Mouse (Mus musculus): ENCODE measurements around the gene Myo9b.
"Not testable (repeated sequence)": the region's sequence is repeated elsewhere in the genome, so short reads cannot be mapped to it uniquely, and the experiment has no call there.

The Myo9b gene

DNA sequence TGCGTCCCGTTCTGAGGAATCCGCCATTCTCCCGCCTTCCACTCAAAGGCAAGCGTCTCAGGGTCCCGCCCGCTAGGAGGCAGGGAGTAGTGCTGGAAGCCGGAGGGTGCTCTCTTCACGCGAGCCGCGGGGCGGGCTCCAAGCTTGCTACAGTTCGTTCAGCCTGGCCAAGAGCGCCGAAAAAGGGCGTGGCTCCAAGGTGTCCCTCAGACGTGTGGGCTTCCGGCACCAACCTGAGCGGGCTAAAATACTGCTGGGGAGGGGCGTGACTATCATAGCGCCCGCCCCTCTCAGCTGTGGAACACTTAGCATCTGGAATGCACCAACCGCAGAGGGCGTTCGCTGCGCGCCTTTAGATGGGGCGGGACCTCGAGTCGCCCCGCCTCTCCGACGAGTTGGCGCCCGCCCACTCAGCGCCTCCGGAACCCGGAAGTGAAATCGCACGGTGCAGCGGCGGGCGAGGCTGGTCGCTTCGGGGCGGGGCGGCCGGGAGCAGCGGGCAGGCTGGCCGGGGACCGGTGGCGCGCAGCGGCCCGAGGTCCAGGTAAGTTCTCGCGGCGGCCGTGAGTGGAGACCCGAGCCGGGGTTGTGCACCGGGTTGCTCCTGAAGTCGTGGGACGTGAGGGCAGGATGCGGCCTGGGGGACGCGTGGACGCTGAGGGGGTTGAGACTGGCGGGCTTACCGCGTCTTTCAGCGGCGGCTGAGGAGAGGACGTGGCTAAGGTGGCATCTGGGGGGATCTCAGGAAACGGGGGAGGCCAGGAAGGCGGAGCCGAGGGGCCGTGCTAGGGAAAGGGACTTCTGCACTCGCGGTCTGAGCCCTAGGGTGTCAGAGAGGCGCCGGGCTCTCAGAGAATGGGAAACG is at the start of gene Myo9b, which contains the start of gene Haus8:
Gene Myo9b (plus strand): TSS at position 429 of the 865 bp plus-strand sequence.
Gene Haus8 (minus strand): TSS at position 649 of the 865 bp plus-strand sequence.
- peak; percentile 99 for DNase-seq (ENCODE audit: low spot score)

DNA sequence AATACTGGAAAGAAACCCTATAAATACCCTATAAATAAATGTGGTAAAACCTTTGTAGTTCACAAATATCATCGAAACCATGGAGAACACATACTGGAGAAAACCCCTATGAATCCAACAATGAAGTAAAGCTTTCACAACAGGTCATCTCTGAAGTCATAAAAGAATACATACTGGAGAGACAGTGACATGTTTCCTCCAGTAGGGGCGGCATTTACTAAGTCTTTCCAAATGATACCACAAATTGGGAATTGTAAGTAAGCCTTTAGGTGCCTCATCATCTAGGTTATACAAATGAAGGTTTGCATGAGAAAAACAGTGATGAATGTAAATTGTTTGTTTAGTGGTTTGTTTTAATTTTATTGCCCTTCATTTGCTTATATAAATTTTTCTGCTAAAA is 48.0 kb upstream of the Myo9b start:
- DNase-seq (ENCODE audit: low spot score) = no peak

DNA sequence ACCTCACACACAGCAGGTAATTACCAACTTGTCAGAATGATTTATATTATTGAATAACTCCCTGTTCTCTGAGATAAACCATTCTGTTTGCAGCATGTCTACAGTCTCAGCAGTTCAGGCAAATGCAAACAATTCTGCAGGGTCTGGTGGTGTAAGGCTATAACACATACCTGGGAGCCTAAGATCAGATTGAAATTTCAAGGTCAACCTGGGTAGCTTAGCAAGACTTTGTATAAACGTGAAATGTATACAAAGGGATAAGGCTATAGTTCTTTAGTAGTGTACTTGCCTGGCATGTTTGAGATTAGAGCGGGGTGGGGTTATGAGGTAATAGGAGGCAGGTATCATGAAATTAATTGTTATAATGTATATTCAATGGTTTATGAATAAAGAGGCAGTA is 29.8 kb upstream of the Myo9b start:
- DNase-seq (ENCODE audit: low spot score) = no peak

DNA sequence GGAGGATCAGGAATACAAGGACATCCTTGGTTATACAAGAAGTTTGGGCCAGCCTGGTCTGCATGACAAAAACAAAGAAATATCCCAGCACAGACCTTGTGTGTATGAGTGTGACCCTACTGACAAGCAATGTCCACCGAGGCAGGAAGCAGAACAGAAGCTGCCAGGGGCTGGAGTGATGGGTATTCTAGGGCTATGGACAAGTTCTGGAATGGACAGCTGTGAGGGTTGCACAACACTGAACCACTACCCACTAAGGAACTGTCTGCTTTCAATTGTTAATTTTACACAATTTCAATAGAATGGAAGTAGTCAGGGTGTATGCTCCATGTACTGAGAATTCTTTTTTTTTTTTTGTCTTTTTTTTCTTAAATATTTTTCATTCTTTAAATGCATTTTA is 24.3 kb upstream of the Myo9b start:
- DNase-seq (ENCODE audit: low spot score) = no peak

DNA sequence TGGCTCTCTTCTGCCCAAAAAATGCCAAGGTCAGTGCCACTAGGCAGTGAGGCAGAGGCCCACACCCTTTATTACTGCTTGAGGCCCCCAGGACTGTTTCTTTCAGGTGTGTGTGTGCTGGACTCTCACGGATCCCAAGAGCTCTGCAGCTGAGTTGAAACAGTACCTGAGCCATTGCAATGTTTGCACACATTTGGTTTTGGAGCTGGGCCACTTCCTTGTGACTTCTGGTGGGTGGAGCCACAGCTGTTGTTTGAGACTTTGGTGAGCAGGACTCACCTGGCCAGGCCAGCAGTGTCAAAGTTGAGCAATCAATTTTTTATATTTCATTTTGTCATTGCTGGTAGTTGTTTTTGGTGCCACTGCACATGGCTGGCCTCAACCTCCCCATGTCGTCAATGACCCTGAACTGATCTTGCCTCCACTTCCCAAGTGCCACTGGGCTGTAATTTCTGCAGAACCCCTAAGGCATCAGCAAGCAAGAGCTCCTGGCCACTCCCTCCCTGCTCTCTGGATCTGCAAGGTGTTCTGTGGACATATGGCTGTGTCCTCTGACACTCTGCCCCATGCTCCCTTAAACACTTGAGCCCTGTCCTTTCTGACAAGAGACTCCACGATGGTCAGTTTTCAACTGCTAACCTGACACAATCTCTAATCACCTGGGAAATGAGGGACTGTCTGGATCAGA is 15.8 kb upstream of the Myo9b start:
- DNase-seq (ENCODE audit: low spot score) = no peak

DNA sequence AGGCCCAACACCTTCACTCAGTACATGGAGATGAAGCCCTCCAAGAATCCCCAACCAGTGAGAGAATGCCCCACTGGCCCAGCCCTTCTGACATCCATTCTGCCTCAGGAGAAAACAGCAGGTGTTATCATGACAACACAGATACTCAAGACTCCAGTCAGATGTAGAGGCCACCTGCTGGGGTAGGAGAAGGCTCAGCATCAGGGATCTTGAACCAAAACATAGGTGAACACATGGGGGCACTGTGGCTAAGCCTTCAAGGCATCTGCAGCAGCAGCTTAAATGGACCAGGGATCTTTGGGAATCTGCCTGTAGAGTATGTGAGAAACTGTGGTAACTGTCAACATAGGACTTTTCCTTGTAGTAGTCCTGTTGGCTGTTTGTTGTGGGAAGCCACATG is 11.3 kb upstream of the Myo9b start:
- DNase-seq (ENCODE audit: low spot score) = no peak

DNA sequence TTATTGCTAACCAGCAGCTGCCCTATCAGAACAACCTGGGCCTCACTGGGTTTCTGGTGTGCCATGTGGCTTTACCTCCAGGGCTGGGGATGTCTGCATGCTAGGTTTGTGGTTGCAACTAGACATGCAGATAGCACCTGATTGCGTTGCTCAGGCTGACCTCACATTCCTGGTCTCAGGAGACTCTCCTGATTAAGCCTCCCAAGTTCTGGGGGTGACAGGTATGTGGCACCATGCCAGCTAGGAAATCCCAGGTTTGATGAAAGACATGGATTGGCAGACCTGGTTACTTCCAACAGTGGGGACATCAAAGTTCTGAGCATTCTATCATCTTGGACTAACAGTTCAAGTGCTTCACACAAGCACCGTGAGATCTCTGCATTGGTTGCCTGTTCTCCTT is 4.8 kb upstream of the Myo9b start:
- DNase-seq (ENCODE audit: low spot score) = no peak

DNA sequence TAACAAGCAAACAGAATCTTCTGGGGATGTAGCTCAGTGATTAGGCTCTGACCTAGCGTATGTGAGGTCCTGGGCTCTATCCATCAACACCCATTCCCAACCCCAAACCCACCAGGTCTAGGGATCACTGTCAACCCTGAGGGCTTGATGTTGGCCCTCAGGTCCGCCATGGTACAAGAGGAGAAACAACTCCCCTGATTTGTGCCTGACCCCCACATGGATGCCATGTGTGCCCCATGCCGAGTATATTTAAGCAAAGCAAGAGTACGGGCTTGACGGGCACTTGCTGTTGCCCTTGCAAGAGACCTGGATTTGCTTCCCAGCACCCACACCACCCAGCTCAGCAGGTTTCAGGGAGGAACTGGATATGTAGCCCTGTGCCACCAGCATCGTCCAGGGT is 4.2 kb upstream of the Myo9b start:
- not testable (repeated sequence) for DNase-seq (ENCODE audit: low spot score)

DNA sequence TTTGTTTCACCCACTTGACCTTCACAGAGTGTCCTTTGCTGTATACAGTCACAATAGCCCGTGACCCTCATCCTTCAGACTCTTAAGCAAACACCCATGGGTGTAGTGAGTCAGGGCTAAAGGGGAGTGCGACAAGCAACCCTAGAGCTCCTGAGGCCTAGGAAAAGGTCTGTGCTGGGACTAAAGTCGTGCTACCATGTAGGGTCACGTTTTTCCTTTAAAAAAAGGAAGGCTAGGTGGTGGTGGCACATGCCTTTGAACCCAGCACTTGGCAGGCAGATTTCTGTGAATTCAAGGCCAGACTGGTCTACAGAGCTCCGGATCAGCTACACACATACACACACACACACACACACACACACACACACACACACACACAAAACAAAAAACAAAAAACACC is 884 bp upstream of the Myo9b start:
- DNase-seq (ENCODE audit: low spot score) = peak; percentile 15

DNA sequence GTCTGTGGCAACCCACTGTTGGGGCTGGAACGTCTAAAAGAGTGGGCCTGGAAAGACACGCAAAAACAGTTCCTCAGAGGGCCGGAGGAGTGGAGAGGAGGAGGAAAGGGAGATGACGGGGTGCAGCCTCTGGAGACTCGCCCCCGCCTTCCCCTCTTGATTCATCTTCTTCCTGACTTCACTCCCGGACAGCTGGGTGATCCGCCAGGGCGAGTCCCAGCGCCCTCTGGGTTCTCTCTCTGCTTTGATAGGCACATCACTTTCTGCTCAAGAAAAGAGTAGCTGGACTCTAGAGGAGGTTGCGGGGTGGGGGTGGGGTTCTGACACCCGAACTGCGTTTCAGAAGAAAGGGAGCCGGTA is 617 bp downstream of the Myo9b start:
- peak; percentile 51 for DNase-seq (ENCODE audit: low spot score)

DNA sequence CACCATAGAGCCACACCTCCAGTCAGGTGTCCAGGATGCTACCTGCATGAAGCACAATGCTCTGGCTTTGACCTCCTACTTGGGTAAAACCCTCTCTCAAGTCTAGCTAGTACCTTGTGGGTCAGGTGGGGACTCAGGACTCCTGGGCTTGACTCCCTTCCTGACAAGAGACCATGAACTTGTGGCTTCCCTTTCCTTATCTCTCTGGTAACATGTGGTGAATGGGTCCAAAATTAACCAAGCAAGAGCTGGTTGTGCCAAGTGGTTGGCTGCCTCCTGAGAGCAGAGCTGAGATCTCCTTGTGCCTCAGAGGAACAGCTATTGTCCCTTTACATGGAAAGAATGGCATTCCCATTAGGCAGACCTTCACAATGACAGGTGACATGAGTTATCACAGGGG is 2.0 kb downstream of the Myo9b start:
- no peak for DNase-seq (ENCODE audit: low spot score)

DNA sequence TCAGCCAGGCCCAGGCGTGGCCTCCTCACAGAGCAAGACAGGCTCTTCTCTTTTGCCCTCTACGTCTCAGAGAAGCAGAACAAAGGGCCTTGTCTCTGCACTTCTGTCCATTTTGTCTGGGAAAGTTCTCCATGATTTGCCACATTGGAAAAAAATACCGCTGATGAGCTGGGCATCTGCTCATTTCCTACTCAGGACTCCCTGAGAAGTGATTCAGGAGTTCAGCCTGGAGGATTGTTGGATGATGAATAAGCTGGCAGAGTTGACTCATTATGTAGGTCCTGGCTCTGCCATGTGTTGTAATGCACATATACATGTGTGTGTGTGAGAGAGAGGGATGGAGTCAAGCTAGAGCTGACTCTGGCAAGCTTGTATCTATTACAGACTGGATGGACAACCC is 3.7 kb downstream of the Myo9b start:
- no peak for DNase-seq (ENCODE audit: low spot score)

DNA sequence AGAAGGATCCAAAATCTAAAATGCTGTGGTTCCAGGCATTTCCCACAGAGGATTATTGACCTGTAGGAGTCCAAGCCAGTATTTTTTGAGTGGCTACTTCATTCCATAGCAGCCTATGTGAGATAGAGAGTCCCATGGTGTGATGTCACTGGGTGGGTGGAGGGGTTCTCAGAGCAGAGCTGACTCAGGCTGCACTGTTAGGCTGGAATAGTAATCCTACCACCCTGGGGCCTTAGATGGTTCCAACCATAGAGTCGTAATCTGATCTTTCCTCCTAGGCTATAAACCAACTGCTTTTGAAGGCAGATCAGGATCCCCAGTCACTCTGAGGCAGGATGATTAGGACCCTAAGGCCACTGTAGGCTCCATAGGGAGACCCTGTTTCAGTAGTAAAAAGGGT is 6.9 kb downstream of the Myo9b start:
- DNase-seq (ENCODE audit: low spot score) = not testable (repeated sequence)

DNA sequence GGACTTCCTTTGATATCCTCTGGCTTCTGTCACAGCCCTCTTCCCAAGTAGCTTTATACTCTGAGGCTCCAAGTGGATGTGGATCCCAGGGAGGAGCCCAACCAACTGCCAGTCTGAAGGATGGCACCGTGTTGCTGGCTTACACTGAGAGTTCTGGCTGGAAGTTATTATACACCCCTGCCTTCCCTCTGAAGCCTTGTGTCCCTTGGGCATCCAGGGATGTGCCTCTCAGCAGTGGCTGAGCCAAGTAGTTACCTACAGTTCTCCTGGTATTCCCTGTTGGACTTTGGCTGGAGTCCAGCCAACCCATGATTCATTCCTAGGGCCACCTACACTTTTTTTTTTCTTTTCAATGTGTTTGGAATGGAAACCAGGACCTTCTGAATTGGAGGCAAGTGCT is 9.2 kb downstream of the Myo9b start:
- DNase-seq (ENCODE audit: low spot score) = not testable (repeated sequence)

DNA sequence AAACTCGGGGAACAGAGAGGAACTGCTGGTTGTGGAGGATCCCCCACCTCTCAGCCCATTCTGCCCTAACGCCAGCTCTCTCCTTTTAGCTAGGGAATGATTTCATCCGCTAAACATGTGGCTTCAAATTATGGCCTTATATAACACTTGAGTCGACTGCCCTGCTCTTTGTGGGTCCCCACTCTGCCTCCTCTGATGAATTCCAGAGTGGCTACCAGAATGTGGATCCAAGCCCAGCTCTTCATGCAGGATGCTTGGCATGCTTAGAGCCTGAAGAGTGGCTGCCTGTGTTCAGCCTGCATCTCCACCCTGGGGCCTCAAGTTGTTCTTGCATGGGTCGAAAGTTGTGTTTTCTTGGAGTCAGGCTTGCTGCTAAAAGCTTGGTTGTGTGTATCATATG is 10.1 kb downstream of the Myo9b start:
- DNase-seq (ENCODE audit: low spot score) = no peak

DNA sequence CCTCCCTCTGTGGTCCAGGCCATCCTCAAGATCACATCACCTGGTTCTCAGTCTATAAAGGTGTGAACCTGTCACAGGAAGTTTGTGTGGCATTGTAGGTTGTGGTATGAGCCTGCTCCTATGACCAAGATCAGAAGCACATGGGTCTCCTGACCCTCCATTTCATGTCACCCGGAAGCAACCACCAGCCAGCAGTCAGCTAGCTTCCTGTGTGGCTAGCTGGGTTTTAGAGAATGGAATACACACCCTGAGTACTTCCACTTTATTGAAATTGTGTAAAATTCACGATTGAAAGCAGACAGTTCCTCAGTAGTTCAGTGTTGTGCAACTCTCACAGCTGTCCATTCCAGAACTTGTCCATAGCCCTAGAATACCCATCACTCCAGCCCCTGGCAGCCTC is 13.7 kb downstream of the Myo9b start:
- not testable (repeated sequence) for DNase-seq (ENCODE audit: low spot score)

DNA sequence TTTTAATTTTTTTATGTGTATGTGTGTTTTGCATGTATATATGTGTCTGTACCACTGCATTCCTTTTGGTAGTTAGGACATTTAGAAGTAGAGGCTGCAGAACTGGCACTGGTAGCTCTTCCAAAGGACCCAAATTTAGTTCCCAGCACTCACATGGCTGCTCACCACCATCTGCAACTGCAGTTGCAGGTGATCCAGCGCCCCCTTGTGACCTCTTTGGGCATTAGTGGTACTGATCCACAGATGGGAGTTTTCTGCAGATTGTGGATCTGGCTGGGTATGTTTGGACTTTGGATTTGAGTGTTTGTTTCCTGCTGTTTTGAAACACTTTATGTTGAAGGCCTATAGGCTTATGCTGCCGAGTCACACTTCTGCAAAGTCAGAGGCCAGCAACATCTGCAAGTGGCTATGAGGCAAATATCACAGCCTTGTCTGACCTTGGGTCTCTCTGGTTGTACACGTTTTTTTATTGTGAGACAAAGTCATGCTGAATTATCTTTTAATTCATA is 16.0 kb downstream of the Myo9b start:
- no peak for DNase-seq (ENCODE audit: low spot score)

DNA sequence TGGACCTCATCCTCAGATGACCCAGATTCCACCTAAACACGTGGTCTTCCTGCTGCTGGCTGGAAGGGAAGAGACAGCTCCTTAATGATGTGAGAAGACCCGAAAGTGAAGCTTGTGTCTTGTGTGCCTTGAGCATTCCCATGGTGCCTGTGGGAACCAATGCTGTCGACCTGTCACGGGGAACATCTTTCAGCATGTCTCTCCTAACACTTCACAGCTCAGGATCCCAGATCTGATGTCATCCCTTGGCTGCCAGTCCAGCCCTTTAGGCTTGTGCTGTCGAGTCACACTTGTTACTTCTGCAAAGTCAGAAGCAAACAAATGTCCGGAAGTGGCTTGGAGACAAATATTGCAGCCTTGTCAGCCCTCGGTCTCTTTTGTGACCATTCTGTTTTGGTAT is 16.6 kb downstream of the Myo9b start:
- no peak for DNase-seq (ENCODE audit: low spot score)

DNA sequence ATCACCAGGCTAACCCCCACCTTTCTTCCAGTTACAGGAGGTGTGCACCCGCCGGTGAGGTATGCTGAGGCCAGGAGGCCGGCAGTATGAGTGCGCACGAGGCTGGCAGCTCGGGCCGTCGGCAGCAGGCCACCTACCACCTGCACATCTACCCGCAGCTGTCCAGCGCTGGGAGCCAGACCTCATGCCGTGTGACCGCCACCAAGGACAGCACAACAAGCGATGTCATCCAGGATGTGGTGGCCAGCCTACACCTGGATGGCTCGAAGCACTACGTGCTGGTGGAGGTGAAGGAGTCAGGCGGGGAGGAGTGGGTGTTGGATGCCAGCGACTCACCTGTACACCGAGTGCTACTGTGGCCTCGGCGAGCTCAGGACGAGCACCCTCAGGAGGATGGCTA is 17.7 kb downstream of the Myo9b start:
- no peak for DNase-seq (ENCODE audit: low spot score)

DNA sequence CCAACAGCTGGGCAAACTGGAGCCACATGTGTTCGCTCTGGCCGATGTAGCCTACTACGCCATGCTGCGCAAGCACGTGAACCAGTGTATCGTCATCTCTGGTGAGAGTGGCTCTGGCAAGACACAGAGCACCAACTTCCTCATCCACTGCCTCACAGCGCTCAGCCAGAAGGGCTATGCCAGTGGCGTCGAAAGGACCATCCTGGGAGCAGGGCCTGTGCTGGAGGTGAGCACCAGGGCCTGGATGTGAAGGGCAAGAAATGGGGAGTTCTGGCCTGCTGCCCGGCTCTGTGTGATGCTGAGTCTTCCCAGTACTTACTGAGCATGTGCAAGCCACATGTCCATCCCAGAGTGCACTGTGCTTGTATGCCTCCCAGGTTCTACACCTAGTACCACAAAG is 18.4 kb downstream of the Myo9b start:
- DNase-seq (ENCODE audit: low spot score) = no peak

DNA sequence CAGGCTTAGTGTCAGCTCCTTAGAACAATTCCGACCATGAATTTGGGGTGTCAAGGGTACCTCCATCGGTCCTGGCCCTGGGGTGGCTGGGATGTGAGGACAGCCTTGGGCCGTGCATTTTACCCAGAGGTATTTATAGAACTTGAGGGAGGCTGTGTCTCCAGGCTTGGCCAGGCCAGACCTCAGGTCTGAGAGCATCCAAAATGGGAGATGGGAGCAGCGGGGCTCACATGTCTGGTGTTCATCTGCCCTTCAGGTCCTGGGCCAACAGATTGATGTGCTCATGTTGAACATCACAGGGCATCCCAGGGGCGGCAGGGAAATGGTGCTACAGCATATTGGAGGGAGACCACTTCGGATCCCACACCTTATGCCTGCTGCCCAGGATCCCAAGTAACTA is 18.8 kb downstream of the Myo9b start:
- DNase-seq (ENCODE audit: low spot score) = no peak

DNA sequence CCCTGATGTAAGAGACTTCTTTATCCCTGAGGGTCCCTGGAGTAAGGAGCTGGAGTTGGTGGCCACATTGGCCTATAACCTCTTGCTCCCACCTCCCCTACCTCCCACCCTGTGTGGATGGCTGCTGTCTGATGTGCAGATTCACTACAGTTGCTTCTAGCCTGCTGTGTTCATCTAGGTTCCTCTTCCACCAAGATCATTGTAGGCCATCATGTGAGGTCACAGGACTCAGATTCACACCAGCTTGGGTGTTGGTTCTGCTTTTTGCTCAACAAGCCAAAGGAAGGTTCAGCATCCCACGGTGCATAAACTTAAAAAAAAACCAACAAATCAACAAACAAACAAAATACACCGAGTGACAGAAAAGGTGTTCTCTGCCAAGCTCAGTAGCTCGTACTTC is 21.4 kb downstream of the Myo9b start:
- DNase-seq (ENCODE audit: low spot score) = not testable (repeated sequence)

DNA sequence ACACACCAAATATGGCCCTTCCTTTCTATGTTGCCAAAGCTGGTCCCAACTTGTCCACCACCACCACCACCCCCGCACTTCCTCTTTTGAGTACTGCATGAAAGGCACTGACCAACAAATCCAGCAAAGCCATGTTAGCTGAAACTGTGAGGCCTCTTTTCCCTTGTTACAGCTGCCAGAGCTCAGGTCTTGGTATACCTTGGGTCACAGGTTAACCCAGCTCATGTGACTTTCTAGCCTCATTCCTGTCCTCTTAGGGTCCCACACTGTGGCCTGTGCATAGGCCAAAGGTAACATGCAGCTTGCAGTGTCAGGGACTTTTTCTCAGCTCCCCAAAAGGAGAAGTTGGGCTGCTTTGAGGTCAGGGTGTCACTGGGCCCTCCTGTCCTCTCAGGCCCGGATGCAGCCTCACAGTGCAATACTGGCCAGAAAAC is 23.7 kb downstream of the Myo9b start:
- DNase-seq (ENCODE audit: low spot score) = peak; percentile 25

Measured in yolk sac, embryonic 10.5 days (tissue).